Mouse (Mus musculus) myocyte (in vitro differentiated cells): Measurements from ENCODE around the gene D3Ertd254e. TPM values are rescaled to one million over a fixed set of nuclear protein-coding genes. Genes with fewer than 3 reads are reported as not detected.

Experiments
- H3K27me3 ChIP-seq: one replicate; pipeline ENCODE4 v1.6.1; 2011; ENCODE audit not compliant: control insufficient read depth, insufficient read depth, insufficient read length
- H3K36me3 ChIP-seq: one replicate; pipeline ENCODE4 v1.6.1; 2011; ENCODE audit not compliant: control insufficient read depth, insufficient read depth
- H3K4me2 ChIP-seq: one replicate; pipeline ENCODE4 v1.6.1; 2011; ENCODE audit warnings: low read depth, control low read depth
- H3K4me3 ChIP-seq: one replicate; pipeline ENCODE4 v1.5.1; 2011; ENCODE audit warnings: mild to moderate bottlenecking, control low read depth, moderate library complexity
- H3K79me2 ChIP-seq: one replicate; pipeline ENCODE4 v1.6.1; 2011; ENCODE audit not compliant: control insufficient read depth, insufficient read depth
- H3ac ChIP-seq: one replicate; pipeline ENCODE4 v1.6.1; 2011; ENCODE audit not compliant: control insufficient read depth, insufficient read length
- CEBPB ChIP-seq: IDR thresholded peaks from 2 replicates; pipeline ENCODE4 v1.6.1; 2011; ENCODE audit warnings: mild to moderate bottlenecking, moderate library complexity; ENCODE audit not compliant: poor library complexity, insufficient read depth, severe bottlenecking
- E2F4 ChIP-seq: IDR thresholded peaks from one replicate; pipeline ENCODE4 v1.6.1; 2011; ENCODE audit warnings: mild to moderate bottlenecking, control low read depth, moderate library complexity; ENCODE audit not compliant: insufficient read depth
- MAX ChIP-seq: IDR thresholded peaks from one replicate; pipeline ENCODE4 v1.6.1; 2011; ENCODE audit warnings: low read depth, mild to moderate bottlenecking, control low read depth
- MYOD1 ChIP-seq, 3 experiments: IDR thresholded peaks; one replicate each; pipeline ENCODE4 v1.6.1; 2011; ENCODE audit warnings: control low read depth in 2 of 3, low read depth in 2 of 3, mild to moderate bottlenecking in 2 of 3, moderate library complexity in 1 of 3; ENCODE audit not compliant: insufficient read length in 2 of 3, control insufficient read depth in 1 of 3
- MYOG ChIP-seq, 3 experiments: IDR thresholded peaks; one replicate each; pipeline ENCODE4 v1.6.1; 2011; ENCODE audit warnings: control low read depth in 2 of 3, low read depth in 2 of 3, mild to moderate bottlenecking in 2 of 3; ENCODE audit not compliant: insufficient read length in 2 of 3, control insufficient read depth in 1 of 3, insufficient read depth in 1 of 3
- POLR2A ChIP-seq: IDR thresholded peaks from one replicate; pipeline ENCODE4 v1.6.1; 2011; ENCODE audit warnings: low read depth, mild to moderate bottlenecking, control low read depth, moderate library complexity; ENCODE audit not compliant: insufficient read length
- POLR2AphosphoS2 ChIP-seq: IDR thresholded peaks from one replicate; pipeline ENCODE4 v1.6.1; 2011; ENCODE audit warnings: low read depth, control low read depth; ENCODE audit not compliant: insufficient read length
- REST ChIP-seq: IDR thresholded peaks from one replicate; pipeline ENCODE4 v1.6.1; 2011; ENCODE audit warnings: mild to moderate bottlenecking, control low read depth, moderate library complexity; ENCODE audit not compliant: insufficient read depth, insufficient read length
- SRF ChIP-seq: IDR thresholded peaks from one replicate; pipeline ENCODE4 v1.6.1; 2011; ENCODE audit warnings: low read depth; ENCODE audit not compliant: control insufficient read depth, insufficient read length
- TCF12 ChIP-seq: IDR thresholded peaks from one replicate; pipeline ENCODE4 v1.6.1; 2011; ENCODE audit warnings: mild to moderate bottlenecking, control low read depth; ENCODE audit not compliant: poor library complexity, insufficient read depth, severe bottlenecking
- TCF3 ChIP-seq: IDR thresholded peaks from one replicate; pipeline ENCODE4 v1.6.1; 2011; ENCODE audit warnings: low read depth, control low read depth; ENCODE audit not compliant: insufficient read length
- USF1 ChIP-seq: IDR thresholded peaks from one replicate; pipeline ENCODE4 v1.6.1; 2011; ENCODE audit warnings: low read depth, mild to moderate bottlenecking, control low read depth, moderate library complexity
- polyA plus RNA-seq: library from polyadenylated mRNA; unstranded; fragments of >200 nt; fragmentation: generic; extraction: Trizol; gene quantifications from one replicate; pipeline ENCODE4 v1.2.1, GENCODE M21; 2012; ENCODE audit warnings: missing spikeins

Gene D3Ertd254e
- polyA plus RNA-seq, 1 experiment = 1.0 TPM

- no peaks in the 10 kb centered on the region for H3K79me2 ChIP-seq
- TF ChIP-seq MAX (no peak), REST (no peak), TCF12 (no peak), POLR2AphosphoS2 (no peak), USF1 (no peak), TCF3 (no peak), CEBPB (no peak)
- H3K27me3 ChIP-seq = no peaks in the 10 kb centered on the region
- peak overlapping the region; percentile 77 for H3K4me2 ChIP-seq
- no peak overlapping the region for H3ac ChIP-seq
- no peaks in the 10 kb centered on the region for H3K36me3 ChIP-seq
- no peak overlapping the region for H3K4me3 ChIP-seq
Measured at GRCm38 (mm10) chr3:36210939-36211338, 60.1 kb downstream of the D3Ertd254e start.

GRCm38 (mm10) chr3:36212758-36213157, 61.9 kb downstream of the D3Ertd254e start:
- no peak for TF ChIP-seq MYOG (IDR thresholded peaks at IDR 0.05; ENCODE audit: control insufficient read depth in 1 of 3, insufficient read depth in 1 of 3, insufficient read length in 2 of 3, low read depth in 2 of 3)
- no peak for TF ChIP-seq MYOD1 (IDR thresholded peaks at IDR 0.05; ENCODE audit: control insufficient read depth in 1 of 3, insufficient read length in 2 of 3, low read depth in 2 of 3)
- no peak for TF ChIP-seq USF1
- TF ChIP-seq TCF3 = no peak
- no peak for TF ChIP-seq CEBPB
- no peak for TF ChIP-seq TCF12
- TF ChIP-seq MAX = no peak
- TF ChIP-seq POLR2AphosphoS2 = no peak
- no peak for TF ChIP-seq E2F4
- no peak for TF ChIP-seq REST
- no peak for TF ChIP-seq POLR2A
- no peak for TF ChIP-seq SRF
- H3ac ChIP-seq = no peak overlapping the region

More at GRCm38 (mm10) chr3:36212758-36213157, 61.9 kb downstream of the D3Ertd254e start:
- Histone ChIP-seq H3K4me2 (no peak overlapping the region), H3K36me3 (no peaks in the 10 kb centered on the region), H3K27me3 (no peaks in the 10 kb centered on the region), H3K79me2 (no peaks in the 10 kb centered on the region), H3K4me3 (no peak overlapping the region)

Other genes with a start within 250 kb of the D3Ertd254e start
- gene Dcun1d1, start 213.6 kb upstream of the D3Ertd254e start, polyA plus RNA-seq = 15.1 TPM
- 12.7 TPM for gene Mccc1, start 150.3 kb upstream of the D3Ertd254e start, polyA plus RNA-seq
- not detected for gene Ccdc144b, start 97.5 kb upstream of the D3Ertd254e start, polyA plus RNA-seq
- 20.5 TPM for gene Acad9, start 85.0 kb upstream of the D3Ertd254e start, polyA plus RNA-seq
- not detected for gene Qrfpr, start 71.3 kb downstream of the D3Ertd254e start, polyA plus RNA-seq